Mouse (Mus musculus) heart, postnatal 0 days (tissue): ENCODE results near the gene Vcl. TPM values are rescaled to one million over a fixed set of nuclear protein-coding genes. Genes with fewer than 3 reads are reported as not detected.

ENCODE experiments used
- ATAC-seq: fragments of 200-750 bp; cut with Nextera tagmentation; 2 replicates; pipeline ENCODE4 v1.8.0; 2017; ENCODE audit warnings: low read depth, moderate number of reproducible peaks, moderate library complexity; ENCODE audit not compliant: insufficient read depth
- DNase-seq: peaks from one replicate; pipeline ENCODE4 v3.0.0-alpha.2; 2016; ENCODE audit warnings: low spot score
- H3K27ac ChIP-seq: fragments of 300-500 bp; sonication (generic); 2 replicates; pipeline ENCODE4 v1.5.1; 2014; ENCODE audit warnings: low read depth, mild to moderate bottlenecking
- H3K27me3 ChIP-seq: fragments of 300-500 bp; sonication (generic); 2 replicates; pipeline ENCODE4 v1.6.1; 2014; ENCODE audit warnings: low read length, mixed read lengths; ENCODE audit not compliant: control insufficient read depth, insufficient read depth
- H3K36me3 ChIP-seq: fragments of 300-500 bp; sonication (generic); replicated peaks from 2 replicates; pipeline ENCODE4 v1.6.1; 2014; ENCODE audit warnings: low read length, mixed read lengths; ENCODE audit not compliant: control insufficient read depth, insufficient read depth
- H3K4me1 ChIP-seq: fragments of 300-500 bp; sonication (generic); 2 replicates; pipeline ENCODE4 v1.6.1; 2014; ENCODE audit warnings: antibody characterized with exemption; ENCODE audit not compliant: control insufficient read depth, insufficient read depth
- H3K4me2 ChIP-seq: fragments of 300-500 bp; sonication (generic); 2 replicates; pipeline ENCODE4 v1.6.1; 2014; ENCODE audit warnings: low read depth, mild to moderate bottlenecking, low read length, moderate library complexity
- H3K4me3 ChIP-seq: fragments of 300-500 bp; sonication (generic); 2 replicates; pipeline ENCODE4 v1.5.1; 2014; ENCODE audit warnings: low read depth, low read length
- H3K9ac ChIP-seq: fragments of 300-500 bp; sonication (generic); replicated peaks from 2 replicates; pipeline ENCODE4 v1.6.1; 2014; ENCODE audit warnings: low read depth, low read length, mixed read lengths
- H3K9me3 ChIP-seq: fragments of 300-500 bp; sonication (generic); replicated peaks from 2 replicates; pipeline ENCODE4 v1.6.1; 2016; ENCODE audit warnings: low read length; ENCODE audit not compliant: control insufficient read depth
- CTCF ChIP-seq: IDR thresholded peaks from 2 replicates; pipeline ENCODE4 v1.5.1; 2016; ENCODE audit warnings: antibody characterized with exemption, control low read depth, low read depth
- EP300 ChIP-seq: IDR thresholded peaks from 2 replicates; pipeline ENCODE4 v1.6.1; 2016; ENCODE audit warnings: antibody characterized with exemption, low read depth
- WGBS: fragments of 180-500 bp; shearing (Covaris S2); extraction: QIAGEN DNeasy Blood & Tissue Kit; methylation state at CpG from one replicate; pipeline ENCODE4 v1.1.7; 2014; 5-methylcytosine and 5-hydroxymethylcytosine counted together
- polyA plus RNA-seq: library from polyadenylated mRNA; unstranded; fragments of >200 nt; fragmentation: Nextera tagmentation; extraction: Ambion mirVana; gene quantifications from 2 replicates; pipeline ENCODE4 v1.2.1, GENCODE M21; 2015
- total RNA-seq: library from RNA; depleted of rRNA; stranded (reverse); fragments of >200 nt; gene quantifications from 2 replicates; pipeline ENCODE4 v1.2.3, GENCODE M21; 2014; ENCODE audit warnings: low replicate concordance

Gene Vcl
- total and polyA plus RNA-seq, 2 experiments from 2014 or later, result 50.2 to 124 TPM

- Histone ChIP-seq H3K36me3 (peaks cover 50% of the 10 kb centered on the region), H3K27ac (no peak overlapping the region), H3K4me1 (no peaks in the 10 kb centered on the region), H3K9me3 (no peaks in the 10 kb centered on the region), H3K4me3 (no peak overlapping the region), H3K9ac (no peak overlapping the region), H3K27me3 (no peaks in the 10 kb centered on the region), H3K4me2 (no peak overlapping the region)
- 33% methylated on average over 4 of the region's 4 CpGs for WGBS
- DNase-seq (no peak), ATAC-seq (no peak)
- TF ChIP-seq CTCF (no peak), EP300 (no peak)
These were observed 110.4 kb downstream of the Vcl start for GRCm38 (mm10) chr14:21039623-21040022.

- TF ChIP-seq EP300 (no peak), CTCF (no peak)
- 72% methylated on average over 2 of the region's 2 CpGs for WGBS
These were observed 118.6 kb downstream of the Vcl start for GRCm38 (mm10) chr14:21047840-21048239.

DNA sequence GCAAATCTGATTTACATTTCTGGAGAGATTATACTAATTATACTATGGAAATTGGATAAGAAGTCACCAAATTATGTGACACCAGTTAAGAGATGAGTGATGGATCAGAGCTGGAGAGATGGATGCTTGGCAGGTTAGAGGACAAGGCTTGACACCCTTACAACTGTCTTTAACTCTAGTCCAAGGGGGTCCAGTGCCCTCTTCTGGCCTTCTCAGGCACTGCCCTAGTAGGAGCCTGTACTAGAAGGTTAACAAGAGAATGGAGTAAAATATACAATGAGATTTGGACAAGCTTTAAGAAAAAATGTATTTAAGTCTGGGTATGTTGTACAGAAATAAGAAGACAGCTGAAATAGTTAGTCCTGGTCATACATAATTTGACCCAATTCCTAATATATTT, 119.7 kb downstream of the Vcl start:
- DNase-seq (peak; percentile 49), ATAC-seq (no peak)
- Histone ChIP-seq H3K4me2 (no peak overlapping the region), H3K27ac (no peak overlapping the region), H3K9ac (no peak overlapping the region), H3K4me1 (peaks cover 22% of the 10 kb centered on the region), H3K27me3 (no peaks in the 10 kb centered on the region), H3K9me3 (no peaks in the 10 kb centered on the region), H3K4me3 (no peak overlapping the region), H3K36me3 (peaks cover 9% of the 10 kb centered on the region)
- TF ChIP-seq EP300, result no peak
- TF ChIP-seq CTCF, result peak; percentile 65

More at GRCm38 (mm10) chr14:21047840-21048239, 118.6 kb downstream of the Vcl start:
- H3K4me2 ChIP-seq, result no peak overlapping the region
- H3K4me3 ChIP-seq, result no peak overlapping the region
- no peak overlapping the region for H3K27ac ChIP-seq
- H3K27me3 ChIP-seq, result no peaks in the 10 kb centered on the region
- no peak overlapping the region for H3K9ac ChIP-seq
- no peak for ATAC-seq
- DNase-seq, result no peak
- H3K9me3 ChIP-seq, result no peaks in the 10 kb centered on the region
- peaks cover 9% of the 10 kb centered on the region for H3K36me3 ChIP-seq
- peaks cover 13% of the 10 kb centered on the region for H3K4me1 ChIP-seq

- DNase-seq (no peak), ATAC-seq (no peak)
These were observed 121.5 kb downstream of the Vcl start for GRCm38 (mm10) chr14:21050734-21051133.

GRCm38 (mm10) chr14:21051380-21052111, 122.3 kb downstream of the Vcl start:
- ATAC-seq, result peak; percentile 0; the same call in 1 of the 2 replicates

More at GRCm38 (mm10) chr14:21050734-21051133, 121.5 kb downstream of the Vcl start:
- no peak overlapping the region for H3K27ac ChIP-seq
- 75% methylated on average over 3 of the region's 3 CpGs for WGBS
- H3K4me3 ChIP-seq, result no peak overlapping the region
- H3K36me3 ChIP-seq, result peaks cover 4% of the 10 kb centered on the region; the same call in 1 of the 2 replicates
- H3K4me1 ChIP-seq, result peaks cover 22% of the 10 kb centered on the region
- no peaks in the 10 kb centered on the region for H3K9me3 ChIP-seq
- TF ChIP-seq CTCF, result peak; percentile 48
- TF ChIP-seq EP300, result no peak
- no peak overlapping the region for H3K4me2 ChIP-seq
- H3K9ac ChIP-seq, result no peak overlapping the region
- no peaks in the 10 kb centered on the region for H3K27me3 ChIP-seq

More at GRCm38 (mm10) chr14:21051380-21052111, 122.3 kb downstream of the Vcl start:
- peak overlapping the region; percentile 76 for H3K4me2 ChIP-seq
- H3K4me1 ChIP-seq, result peaks cover 22% of the 10 kb centered on the region
- no peaks in the 10 kb centered on the region for H3K9me3 ChIP-seq
- peak overlapping the region; percentile 96 for H3K27ac ChIP-seq
- TF ChIP-seq EP300 (no peak), CTCF (no peak)
- peak overlapping the region; percentile 86 for H3K9ac ChIP-seq
- DNase-seq, result no peak
- H3K36me3 ChIP-seq, result no peaks in the 10 kb centered on the region; the same call in 1 of the 2 replicates
- no peaks in the 10 kb centered on the region for H3K27me3 ChIP-seq
- peak overlapping the region; percentile 91 for H3K4me3 ChIP-seq
- 7% methylated on average over 25 of the region's 28 CpGs for WGBS
